Mouse (Mus musculus) heart, postnatal 0 days (tissue): ENCODE measurements around the gene a.

ENCODE experiments used
- CTCF ChIP-seq: IDR thresholded peaks from 2 replicates; pipeline ENCODE4 v1.5.1; 2016; ENCODE audit warnings: antibody characterized with exemption, control low read depth, low read depth
- EP300 ChIP-seq: IDR thresholded peaks from 2 replicates; pipeline ENCODE4 v1.6.1; 2016; ENCODE audit warnings: antibody characterized with exemption, low read depth

DNA sequence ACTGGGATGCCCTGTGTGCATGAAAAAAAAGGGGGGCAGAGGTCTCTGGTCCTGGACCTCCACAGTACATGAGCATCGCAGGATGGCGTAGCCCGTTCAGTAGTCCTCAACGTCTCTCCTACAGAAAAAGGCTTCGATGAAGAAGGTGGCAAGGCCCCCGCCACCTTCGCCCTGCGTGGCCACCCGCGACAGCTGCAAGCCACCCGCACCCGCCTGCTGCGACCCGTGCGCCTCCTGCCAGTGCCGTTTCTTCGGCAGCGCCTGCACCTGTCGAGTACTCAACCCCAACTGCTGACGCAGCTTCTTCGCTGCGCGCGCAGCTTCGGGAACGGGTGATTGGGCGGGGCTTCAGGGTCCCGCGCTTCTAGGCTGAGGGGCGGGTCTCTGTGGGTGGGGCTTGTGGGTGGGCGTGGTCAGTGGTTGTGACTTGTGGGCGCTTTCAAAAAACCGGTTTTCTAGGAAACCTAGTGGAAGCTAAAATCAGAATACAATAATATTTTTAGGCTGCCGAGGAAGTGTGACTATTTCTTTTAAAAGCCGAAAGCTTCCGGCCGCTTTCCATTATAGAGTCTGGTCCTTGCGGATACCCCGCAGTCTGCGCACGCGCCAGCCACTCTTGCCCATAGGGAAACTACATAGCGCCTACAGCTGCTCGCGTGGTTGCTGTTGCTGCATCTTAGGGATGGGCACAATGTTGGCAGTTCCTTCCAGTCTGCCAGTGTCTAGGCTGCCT is 259.5 kb downstream of the a start:
- no peak for TF ChIP-seq CTCF
- TF ChIP-seq EP300, result no peak
